Mouse (Mus musculus) lung, embryonic 16.5 days (tissue): ENCODE measurements at regions not wholly inside any gene's neighbourhood (a gene's known extent, or its start where the extent isn't known, plus 50 kb on each side); places are given as distances from the start of the nearest gene placed in this dataset.

Source experiments
- ATAC-seq: fragments of 200-750 bp; cut with Nextera tagmentation; 2 replicates; pipeline ENCODE4 v1.8.0; 2017; ENCODE audit warnings: low read depth, mild to moderate bottlenecking, moderate library complexity
- H3K27ac ChIP-seq: fragments of 300-500 bp; sonication (generic); 2 replicates; pipeline ENCODE4 v1.5.1; 2014; ENCODE audit warnings: mild to moderate bottlenecking, control low read depth, low read length
- H3K27me3 ChIP-seq: fragments of 300-500 bp; sonication (generic); 2 replicates; pipeline ENCODE4 v1.6.1; 2014; ENCODE audit warnings: low read depth, low read length, mixed read lengths; ENCODE audit not compliant: control insufficient read depth, insufficient read depth
- H3K36me3 ChIP-seq: fragments of 300-500 bp; sonication (generic); 2 replicates; pipeline ENCODE4 v1.6.1; 2014; ENCODE audit warnings: low read length; ENCODE audit not compliant: control insufficient read depth, insufficient read depth
- H3K4me1 ChIP-seq: fragments of 300-500 bp; sonication (generic); replicated peaks from 2 replicates; pipeline ENCODE4 v1.6.1; 2014; ENCODE audit warnings: low read length, mixed read lengths; ENCODE audit not compliant: control insufficient read depth, insufficient read depth
- H3K4me2 ChIP-seq: fragments of 300-500 bp; sonication (generic); 2 replicates; pipeline ENCODE4 v1.6.1; 2014; ENCODE audit warnings: low read depth, low read length, control low read depth
- H3K4me3 ChIP-seq: fragments of 300-500 bp; sonication (generic); 2 replicates; pipeline ENCODE4 v1.5.1; 2014; ENCODE audit warnings: mild to moderate bottlenecking, low read length, control low read depth
- H3K9ac ChIP-seq: fragments of 300-500 bp; sonication (generic); 2 replicates; pipeline ENCODE4 v1.6.1; 2014; ENCODE audit warnings: low read length, control low read depth
- H3K9me3 ChIP-seq: fragments of 300-500 bp; sonication (generic); 2 replicates; pipeline ENCODE4 v1.6.1; 2016; ENCODE audit warnings: low read length; ENCODE audit not compliant: control insufficient read depth
- WGBS: fragments of 180-500 bp; shearing (Covaris S2); extraction: QIAGEN DNeasy Blood & Tissue Kit; methylation state at CpG from one replicate; pipeline ENCODE4 v1.1.7; 2014; 5-methylcytosine and 5-hydroxymethylcytosine counted together

DNA sequence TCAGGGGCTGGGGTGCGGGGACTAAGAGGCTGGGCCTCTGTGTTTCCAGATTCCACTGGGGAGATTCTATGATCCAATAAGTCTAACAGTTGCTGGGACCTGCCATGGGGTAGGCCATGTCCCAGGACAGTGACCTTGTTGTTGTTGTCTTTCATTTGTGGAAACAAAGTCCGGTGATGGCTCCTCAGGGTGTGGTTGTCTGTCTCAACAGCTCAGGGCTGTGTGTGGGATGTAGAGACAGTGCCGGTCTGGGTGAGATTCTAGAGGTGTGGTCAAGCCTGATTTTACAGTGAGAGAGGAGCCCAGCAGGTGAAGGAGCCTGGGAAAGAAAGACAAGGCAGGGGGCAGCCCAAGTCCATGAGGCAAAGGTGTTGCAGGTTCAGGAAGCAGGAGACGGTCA is 111.5 kb upstream of the Sulf2 start:
- Histone ChIP-seq H3K27ac (no peak overlapping the region), H3K9me3 (no peaks in the 10 kb centered on the region), H3K4me1 (no peaks in the 10 kb centered on the region), H3K4me2 (no peak overlapping the region), H3K27me3 (no peaks in the 10 kb centered on the region; the same call in 1 of the 2 replicates), H3K4me3 (no peak overlapping the region), H3K9ac (no peak overlapping the region), H3K36me3 (no peaks in the 10 kb centered on the region)
- WGBS, result 78% methylated on average over 4 of the region's 4 CpGs
- ATAC-seq, result no peak

GRCm38 (mm10) chr2:166266507-166266906 is 111.0 kb upstream of the Sulf2 start:
- H3K36me3 ChIP-seq, result no peaks in the 10 kb centered on the region
- H3K9ac ChIP-seq, result no peak overlapping the region
- no peak overlapping the region for H3K4me3 ChIP-seq
- H3K4me2 ChIP-seq, result no peak overlapping the region
- H3K4me1 ChIP-seq, result peaks cover 3% of the 10 kb centered on the region
- no peaks in the 10 kb centered on the region; the same call in 1 of the 2 replicates for H3K27me3 ChIP-seq
- H3K27ac ChIP-seq, result no peak overlapping the region
- no peaks in the 10 kb centered on the region for H3K9me3 ChIP-seq
- ATAC-seq, result no peak
- WGBS, result 81% methylated on average over 9 of the region's 9 CpGs

- Histone ChIP-seq H3K4me1 (peaks cover 13% of the 10 kb centered on the region), H3K9ac (no peak overlapping the region), H3K27me3 (no peaks in the 10 kb centered on the region; the same call in 1 of the 2 replicates), H3K9me3 (no peaks in the 10 kb centered on the region), H3K4me2 (no peak overlapping the region), H3K4me3 (no peak overlapping the region), H3K27ac (no peak overlapping the region), H3K36me3 (no peaks in the 10 kb centered on the region)
- WGBS, result 62% methylated on average over 9 of the region's 9 CpGs
- no peak for ATAC-seq
These were observed 109.3 kb upstream of the Sulf2 start for GRCm38 (mm10) chr2:166264756-166265155.

DNA sequence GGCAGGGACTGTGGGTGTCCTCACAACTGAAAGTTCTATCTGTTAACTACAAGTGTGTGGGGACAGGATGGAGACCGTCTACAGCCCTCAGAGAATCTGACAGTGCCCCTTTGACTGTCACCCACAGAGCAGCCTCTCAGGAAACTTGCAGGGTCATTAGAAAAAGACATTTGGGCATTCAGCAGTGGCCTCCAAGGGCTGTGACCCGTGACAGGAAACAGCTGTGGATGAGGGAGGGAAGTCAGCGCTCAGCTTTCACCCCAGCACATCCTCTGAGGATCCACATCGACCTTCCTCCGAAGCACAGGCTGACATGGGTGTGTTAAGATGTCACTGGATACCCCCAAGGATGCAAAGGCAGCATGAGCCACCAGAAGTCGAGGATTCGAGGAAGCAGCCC is 106.3 kb upstream of the Sulf2 start:
- H3K27me3 ChIP-seq, result no peaks in the 10 kb centered on the region; the same call in 1 of the 2 replicates
- H3K27ac ChIP-seq, result no peak overlapping the region
- 39% methylated on average over 7 of the region's 7 CpGs for WGBS

GRCm38 (mm10) chr2:166261065-166261464 is 105.6 kb upstream of the Sulf2 start:
- Histone ChIP-seq H3K9ac (no peak overlapping the region), H3K36me3 (no peaks in the 10 kb centered on the region), H3K9me3 (no peaks in the 10 kb centered on the region), H3K27me3 (no peaks in the 10 kb centered on the region; the same call in 1 of the 2 replicates), H3K4me2 (no peak overlapping the region), H3K27ac (no peak overlapping the region), H3K4me3 (no peak overlapping the region), H3K4me1 (peaks cover 13% of the 10 kb centered on the region)
- WGBS, result 29% methylated on average over 7 of the region's 7 CpGs
- no peak for ATAC-seq

More for the DNA sequence above, 106.3 kb upstream of the Sulf2 start:
- Histone ChIP-seq H3K36me3 (no peaks in the 10 kb centered on the region), H3K4me2 (no peak overlapping the region), H3K4me1 (peaks cover 13% of the 10 kb centered on the region), H3K9me3 (no peaks in the 10 kb centered on the region), H3K4me3 (no peak overlapping the region), H3K9ac (no peak overlapping the region)
- peak; percentile 39 for ATAC-seq

GRCm38 (mm10) chr2:166258771-166259180 is 103.3 kb upstream of the Sulf2 start:
- no peaks in the 10 kb centered on the region; the same call in 1 of the 2 replicates for H3K27me3 ChIP-seq
- no peaks in the 10 kb centered on the region for H3K9me3 ChIP-seq
- 0 out of 2 replicates have a peak, but pooled peaks have one; percentile 19 for ATAC-seq
- H3K4me2 ChIP-seq, result peak overlapping the region; percentile 2; the same call in 1 of the 2 replicates
- no peaks in the 10 kb centered on the region for H3K36me3 ChIP-seq
- no peak overlapping the region for H3K27ac ChIP-seq
- H3K9ac ChIP-seq, result no peak overlapping the region
- H3K4me3 ChIP-seq, result no peak overlapping the region
- peaks cover 13% of the 10 kb centered on the region for H3K4me1 ChIP-seq
- 14% methylated on average over 7 of the region's 7 CpGs for WGBS

DNA sequence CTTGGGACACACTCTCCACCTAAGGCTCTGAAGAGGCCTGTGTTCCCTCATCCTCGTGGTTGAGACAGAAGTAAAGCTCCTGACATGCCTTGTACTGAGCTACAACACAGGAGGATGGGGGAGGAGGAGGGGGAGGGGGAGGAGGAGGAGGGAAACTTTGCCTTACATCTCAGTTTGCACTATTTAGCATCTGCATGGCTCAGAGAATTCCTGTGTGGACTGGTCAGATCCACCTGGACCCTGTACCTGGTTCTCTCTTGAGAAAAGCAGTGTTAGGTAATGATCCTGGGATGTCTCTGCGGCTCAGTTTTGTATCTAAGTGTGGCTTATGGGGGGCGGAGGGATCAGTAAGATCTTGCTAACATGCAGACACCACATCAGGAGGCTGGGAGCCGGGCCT is 102.2 kb upstream of the Sulf2 start:
- H3K4me2 ChIP-seq, result no peak overlapping the region
- no peaks in the 10 kb centered on the region; the same call in 1 of the 2 replicates for H3K27me3 ChIP-seq
- no peak overlapping the region for H3K27ac ChIP-seq
- H3K9ac ChIP-seq, result no peak overlapping the region
- WGBS, result 63% methylated on average over 4 of the region's 4 CpGs
- no peaks in the 10 kb centered on the region for H3K36me3 ChIP-seq
- no peak overlapping the region for H3K4me3 ChIP-seq
- peaks cover 13% of the 10 kb centered on the region for H3K4me1 ChIP-seq
- no peak for ATAC-seq
- H3K9me3 ChIP-seq, result no peaks in the 10 kb centered on the region

GRCm38 (mm10) chr2:166256193-166256592 is 100.7 kb upstream of the Sulf2 start:
- H3K4me3 ChIP-seq, result no peak overlapping the region
- no peaks in the 10 kb centered on the region for H3K36me3 ChIP-seq
- peaks cover 7% of the 10 kb centered on the region; the same call in 1 of the 2 replicates for H3K4me1 ChIP-seq
- no peaks in the 10 kb centered on the region; the same call in 1 of the 2 replicates for H3K27me3 ChIP-seq
- WGBS, result 85% methylated on average over 10 of the region's 10 CpGs
- H3K4me2 ChIP-seq, result no peak overlapping the region
- no peak overlapping the region for H3K27ac ChIP-seq
- ATAC-seq, result no peak
- H3K9me3 ChIP-seq, result no peaks in the 10 kb centered on the region
- H3K9ac ChIP-seq, result no peak overlapping the region

GRCm38 (mm10) chr2:166254581-166254980 is 99.1 kb upstream of the Sulf2 start:
- no peaks in the 10 kb centered on the region for H3K36me3 ChIP-seq
- no peak overlapping the region for H3K9ac ChIP-seq
- no peaks in the 10 kb centered on the region; the same call in 1 of the 2 replicates for H3K27me3 ChIP-seq
- no peaks in the 10 kb centered on the region for H3K9me3 ChIP-seq
- no peak overlapping the region for H3K4me3 ChIP-seq
- no peaks in the 10 kb centered on the region for H3K4me1 ChIP-seq
- H3K4me2 ChIP-seq, result no peak overlapping the region
- 81% methylated on average over 6 of the region's 6 CpGs for WGBS
- no peak overlapping the region for H3K27ac ChIP-seq
- ATAC-seq, result no peak

DNA sequence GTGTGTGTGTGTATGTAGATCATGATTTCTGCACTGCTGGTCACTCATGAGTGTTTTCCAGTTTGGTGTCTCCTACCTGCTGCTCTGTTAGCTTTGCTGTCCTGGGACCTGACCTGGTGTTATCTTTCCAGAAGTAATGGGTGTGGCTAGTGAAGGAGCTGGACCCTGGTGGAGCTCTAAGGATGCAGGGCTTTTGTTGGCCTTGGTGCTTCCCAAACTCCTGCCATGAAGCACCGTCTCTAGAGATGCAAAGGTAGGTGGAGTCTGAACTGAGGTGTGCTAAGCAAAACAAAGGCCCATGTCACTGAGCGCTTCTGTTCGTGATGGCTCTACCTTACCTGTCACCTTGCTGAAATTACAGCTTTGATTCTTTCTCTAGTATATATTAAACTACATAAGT is 96.6 kb upstream of the Sulf2 start:
- Histone ChIP-seq H3K36me3 (no peaks in the 10 kb centered on the region), H3K9me3 (no peaks in the 10 kb centered on the region), H3K4me2 (no peak overlapping the region), H3K4me3 (no peak overlapping the region), H3K9ac (no peak overlapping the region), H3K4me1 (0 out of 2 replicates have a peak, but pooled peaks cover 2% of the 10 kb centered on the region), H3K27ac (no peak overlapping the region), H3K27me3 (no peaks in the 10 kb centered on the region; the same call in 1 of the 2 replicates)
- 80% methylated on average over 3 of the region's 3 CpGs for WGBS
- no peak for ATAC-seq
